Mouse (Mus musculus) embryonic facial prominence, embryonic 12.5 days (tissue): Measurements from ENCODE around the gene Sh3kbp1. TPM values are rescaled to one million over a fixed set of nuclear protein-coding genes. Genes with fewer than 3 reads are reported as not detected.
A peak's percentile ranks its signal among the peaks of the same experiment; 100 is the strongest.

Experiments used
- ATAC-seq: fragments of 200-750 bp; cut with Nextera tagmentation; 2 replicates; pipeline ENCODE4 v1.8.0; 2017; ENCODE audit not compliant: insufficient number of reproducible peaks, insufficient read depth, low FRiP score, low TSS enrichment
- H3K27ac ChIP-seq: fragments of 300-500 bp; sonication (generic); 2 replicates; pipeline ENCODE4 v1.5.1; 2016; ENCODE audit warnings: mild to moderate bottlenecking
- H3K27me3 ChIP-seq: fragments of 300-500 bp; sonication (generic); 2 replicates; pipeline ENCODE4 v1.6.1; 2016; ENCODE audit warnings: mild to moderate bottlenecking, moderate library complexity
- H3K36me3 ChIP-seq: fragments of 300-500 bp; sonication (generic); 2 replicates; pipeline ENCODE4 v1.6.1; 2016; ENCODE audit warnings: mild to moderate bottlenecking
- H3K4me1 ChIP-seq: fragments of 300-500 bp; sonication (generic); 2 replicates; pipeline ENCODE4 v1.6.1; 2016
- H3K4me2 ChIP-seq: fragments of 300-500 bp; sonication (generic); replicated peaks from 2 replicates; pipeline ENCODE4 v1.6.1; 2016; ENCODE audit warnings: mild to moderate bottlenecking, moderate library complexity
- H3K4me3 ChIP-seq: fragments of 300-500 bp; sonication (generic); 2 replicates; pipeline ENCODE4 v1.5.1; 2016; ENCODE audit warnings: mild to moderate bottlenecking
- H3K9ac ChIP-seq: fragments of 300-500 bp; sonication (generic); 2 replicates; pipeline ENCODE4 v1.6.1; 2016; ENCODE audit warnings: mild to moderate bottlenecking, moderate library complexity
- H3K9me3 ChIP-seq: fragments of 300-500 bp; sonication (generic); 2 replicates; pipeline ENCODE4 v1.6.1; 2016; ENCODE audit warnings: mild to moderate bottlenecking, moderate library complexity
- WGBS: fragments of 180-500 bp; shearing (Covaris S2); methylation state at CpG from one replicate; pipeline ENCODE4 v1.1.7; 2016; 5-methylcytosine and 5-hydroxymethylcytosine counted together
- polyA plus RNA-seq: library from polyadenylated mRNA; unstranded; fragments of >200 nt; fragmentation: Nextera tagmentation; extraction: Ambion mirVana; gene quantifications from 2 replicates; pipeline ENCODE4 v1.2.1, GENCODE M21; 2016

Sh3kbp1 gene
- polyA plus RNA-seq, 1 experiment from 2014 or later, result 39.9 TPM

DNA sequence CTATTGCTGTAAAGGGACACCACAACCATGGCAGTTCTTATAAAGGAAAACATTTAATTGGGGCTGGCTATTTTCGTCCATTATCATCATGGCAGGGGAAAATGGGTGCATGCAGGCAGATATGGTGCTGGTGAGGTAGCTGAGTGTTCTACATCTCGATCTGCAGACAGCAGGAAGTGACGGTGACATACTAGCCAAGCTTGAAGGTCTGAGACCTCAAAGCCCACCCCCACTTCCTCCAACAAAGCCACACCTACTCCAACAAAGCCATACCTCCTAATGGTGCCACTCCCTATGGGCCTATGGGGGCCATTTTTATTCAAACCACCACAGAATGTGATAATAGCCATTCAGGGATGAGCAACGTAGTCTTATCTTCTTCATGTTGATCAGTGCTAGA lies 59.8 kb downstream of the Sh3kbp1 start:
- H3K9ac ChIP-seq, result no peak overlapping the region
- WGBS, result 78% methylated on average over 4 of the region's 4 CpGs
- peaks cover 3% of the 10 kb centered on the region; the same call in 1 of the 2 replicates for H3K27me3 ChIP-seq
- no peak for ATAC-seq
- H3K27ac ChIP-seq, result no peak overlapping the region
- H3K36me3 ChIP-seq, result no peaks in the 10 kb centered on the region
- no peaks in the 10 kb centered on the region for H3K9me3 ChIP-seq
- no peak overlapping the region for H3K4me3 ChIP-seq
- no peak overlapping the region for H3K4me2 ChIP-seq
- no peaks in the 10 kb centered on the region for H3K4me1 ChIP-seq

DNA sequence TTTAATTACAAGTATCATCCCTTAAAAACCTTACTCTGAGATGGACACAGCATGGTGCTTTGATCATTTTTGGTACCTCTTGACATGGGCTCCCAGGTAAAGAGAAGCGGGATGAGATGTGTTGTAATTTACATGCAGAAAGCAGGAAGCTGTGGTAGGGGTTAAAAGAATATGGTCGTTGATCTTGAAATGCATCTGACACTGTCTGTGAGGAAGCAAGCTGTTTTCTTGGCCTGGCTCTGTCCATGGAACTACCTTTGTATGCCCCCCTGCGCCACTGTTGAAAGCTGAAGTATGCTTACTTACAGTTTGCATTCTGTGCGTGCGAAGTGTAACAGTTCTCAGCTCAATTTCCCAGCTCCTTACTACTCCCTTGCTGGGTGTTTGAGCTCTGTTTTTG lies 61.6 kb downstream of the Sh3kbp1 start:
- H3K27me3 ChIP-seq, result peaks cover 3% of the 10 kb centered on the region; the same call in 1 of the 2 replicates
- 80% methylated on average over 5 of the region's 5 CpGs for WGBS
- no peak overlapping the region for H3K27ac ChIP-seq

DNA sequence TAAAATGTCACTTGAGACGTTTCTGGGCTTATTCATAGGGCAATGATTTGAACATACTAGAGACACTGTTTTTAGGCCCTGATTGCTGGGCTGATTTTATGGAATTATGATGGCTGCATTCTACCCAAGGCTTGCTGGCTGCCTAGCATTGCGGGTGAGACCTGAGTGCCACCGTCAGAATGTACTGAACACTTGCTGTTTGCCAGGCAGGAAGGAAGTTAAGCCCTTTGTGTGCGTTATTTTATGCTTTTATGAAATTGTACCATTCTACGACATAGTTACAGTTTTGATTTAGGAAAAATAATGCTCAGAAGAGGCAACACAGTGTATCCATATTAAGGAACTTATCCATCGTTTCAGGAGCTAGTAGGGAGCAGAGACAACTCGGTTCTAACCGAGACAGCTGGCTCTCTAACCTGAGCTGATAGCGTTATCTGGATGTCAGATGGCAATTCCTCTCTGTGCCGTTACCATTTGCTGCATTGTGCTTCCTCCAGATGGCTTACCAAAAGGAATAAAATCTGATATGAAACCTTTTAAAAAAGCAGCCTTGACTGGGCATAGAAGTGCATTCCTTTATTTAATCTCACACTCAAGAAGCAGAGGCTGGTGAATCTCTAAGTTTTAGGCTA lies 62.8 kb downstream of the Sh3kbp1 start:
- H3K27ac ChIP-seq, result no peak overlapping the region
- 75% methylated on average over 10 of the region's 10 CpGs for WGBS
- H3K36me3 ChIP-seq, result no peaks in the 10 kb centered on the region
- H3K4me3 ChIP-seq, result no peak overlapping the region
- H3K9ac ChIP-seq, result no peak overlapping the region
- H3K4me1 ChIP-seq, result no peaks in the 10 kb centered on the region
- H3K4me2 ChIP-seq, result no peak overlapping the region
- H3K9me3 ChIP-seq, result no peaks in the 10 kb centered on the region
- peaks cover 3% of the 10 kb centered on the region; the same call in 1 of the 2 replicates for H3K27me3 ChIP-seq
- no peak for ATAC-seq

More for the DNA sequence above, 61.6 kb downstream of the Sh3kbp1 start:
- Histone ChIP-seq H3K4me2 (no peak overlapping the region), H3K9me3 (no peaks in the 10 kb centered on the region), H3K36me3 (no peaks in the 10 kb centered on the region), H3K4me1 (no peaks in the 10 kb centered on the region), H3K9ac (no peak overlapping the region), H3K4me3 (no peak overlapping the region)
- no peak for ATAC-seq

DNA sequence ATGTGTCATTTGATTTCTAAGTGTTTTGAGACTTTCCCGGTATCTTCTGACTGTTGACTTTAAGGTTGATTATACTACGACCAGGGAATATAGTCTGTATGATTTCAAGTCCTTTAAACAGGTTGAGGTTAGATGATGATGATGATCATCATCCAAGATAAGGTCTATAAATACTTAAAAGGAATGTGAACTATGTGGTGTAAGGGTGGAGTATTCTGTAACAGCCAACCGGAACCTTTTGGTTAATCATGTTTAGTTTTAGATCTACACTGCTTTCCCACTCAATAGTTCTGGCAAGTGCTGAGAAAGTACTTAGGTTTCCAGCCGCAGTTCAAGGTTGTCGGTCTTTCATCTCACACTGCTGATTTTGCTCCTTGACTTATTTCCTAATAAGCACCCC lies 66.1 kb downstream of the Sh3kbp1 start:
- H3K9me3 ChIP-seq, result no peaks in the 10 kb centered on the region
- no peaks in the 10 kb centered on the region for H3K36me3 ChIP-seq
- ATAC-seq, result no peak
- H3K27ac ChIP-seq, result no peak overlapping the region
- H3K4me3 ChIP-seq, result no peak overlapping the region
- H3K4me2 ChIP-seq, result no peak overlapping the region
- no peak overlapping the region for H3K9ac ChIP-seq
- H3K4me1 ChIP-seq, result 0 out of 2 replicates have a peak, but pooled peaks cover 4% of the 10 kb centered on the region
- peaks cover 5% of the 10 kb centered on the region; the same call in 1 of the 2 replicates for H3K27me3 ChIP-seq
- 87% methylated on average over 5 of the region's 5 CpGs for WGBS

DNA sequence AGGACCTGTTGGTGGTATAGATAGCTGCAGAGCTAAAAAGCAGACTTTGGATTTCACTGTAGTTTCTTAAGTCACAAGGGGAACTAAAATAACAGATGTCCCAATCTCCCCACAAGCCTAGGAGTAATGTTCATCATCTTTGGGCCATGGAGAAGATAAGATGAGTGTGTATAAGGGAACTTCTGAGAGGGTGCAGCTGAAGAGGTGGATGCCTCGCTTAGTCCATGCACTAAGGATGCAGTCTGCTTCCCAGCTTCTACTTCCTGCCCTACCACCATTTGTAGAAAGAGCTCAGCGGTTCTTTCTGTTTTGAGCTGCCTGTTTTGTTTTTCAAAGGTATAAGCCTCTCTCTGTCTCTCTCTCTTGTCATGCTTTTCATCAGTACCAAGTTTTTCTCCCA lies 69.5 kb downstream of the Sh3kbp1 start:
- Histone ChIP-seq H3K9me3 (no peaks in the 10 kb centered on the region), H3K4me2 (no peak overlapping the region), H3K27ac (0 out of 2 replicates have a peak overlapping the region, but pooled peaks have one; percentile 46), H3K4me1 (0 out of 2 replicates have a peak, but pooled peaks cover 4% of the 10 kb centered on the region), H3K9ac (no peak overlapping the region), H3K4me3 (no peak overlapping the region), H3K27me3 (peaks cover 2% of the 10 kb centered on the region; the same call in 1 of the 2 replicates), H3K36me3 (no peaks in the 10 kb centered on the region)
- WGBS, result 36% methylated on average over 2 of the region's 2 CpGs
- no peak for ATAC-seq

- Histone ChIP-seq H3K4me2 (no peak overlapping the region), H3K36me3 (no peaks in the 10 kb centered on the region), H3K4me3 (no peak overlapping the region), H3K9ac (no peak overlapping the region), H3K4me1 (0 out of 2 replicates have a peak, but pooled peaks cover 4% of the 10 kb centered on the region), H3K27me3 (peaks cover 2% of the 10 kb centered on the region; the same call in 1 of the 2 replicates), H3K27ac (peak overlapping the region; percentile 46), H3K9me3 (no peaks in the 10 kb centered on the region)
- ATAC-seq, result peak; percentile 74
- 15% methylated on average over 4 of the region's 4 CpGs for WGBS
These were observed 70.0 kb downstream of the Sh3kbp1 start for GRCm38 (mm10) chrX:159697030-159697454.

DNA sequence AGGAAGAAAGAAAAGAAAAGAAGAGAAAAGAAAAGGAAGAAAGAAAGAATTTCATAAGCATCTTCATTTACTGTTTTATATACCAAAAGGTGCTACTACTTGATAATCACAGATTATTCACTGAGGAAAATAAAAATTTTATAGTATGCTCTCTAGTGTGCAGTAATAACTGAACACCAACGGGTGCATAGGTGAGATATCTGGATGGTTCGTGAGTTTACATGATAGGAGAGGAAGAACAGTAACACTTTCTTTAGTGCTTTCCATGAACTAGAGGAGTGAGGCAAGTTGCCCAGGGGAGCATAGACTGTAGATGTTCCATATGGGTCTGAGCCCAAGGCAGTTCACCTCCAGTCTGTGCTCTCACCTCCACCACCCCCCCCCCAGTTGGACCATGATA lies 75.8 kb downstream of the Sh3kbp1 start:
- Histone ChIP-seq H3K4me3 (no peak overlapping the region), H3K4me2 (no peak overlapping the region), H3K27me3 (no peaks in the 10 kb centered on the region; the same call in 1 of the 2 replicates), H3K9me3 (no peaks in the 10 kb centered on the region), H3K9ac (no peak overlapping the region), H3K27ac (no peak overlapping the region), H3K4me1 (no peaks in the 10 kb centered on the region), H3K36me3 (no peaks in the 10 kb centered on the region)
- no peak for ATAC-seq
- WGBS, result 74% methylated on average over 2 of the region's 2 CpGs

DNA sequence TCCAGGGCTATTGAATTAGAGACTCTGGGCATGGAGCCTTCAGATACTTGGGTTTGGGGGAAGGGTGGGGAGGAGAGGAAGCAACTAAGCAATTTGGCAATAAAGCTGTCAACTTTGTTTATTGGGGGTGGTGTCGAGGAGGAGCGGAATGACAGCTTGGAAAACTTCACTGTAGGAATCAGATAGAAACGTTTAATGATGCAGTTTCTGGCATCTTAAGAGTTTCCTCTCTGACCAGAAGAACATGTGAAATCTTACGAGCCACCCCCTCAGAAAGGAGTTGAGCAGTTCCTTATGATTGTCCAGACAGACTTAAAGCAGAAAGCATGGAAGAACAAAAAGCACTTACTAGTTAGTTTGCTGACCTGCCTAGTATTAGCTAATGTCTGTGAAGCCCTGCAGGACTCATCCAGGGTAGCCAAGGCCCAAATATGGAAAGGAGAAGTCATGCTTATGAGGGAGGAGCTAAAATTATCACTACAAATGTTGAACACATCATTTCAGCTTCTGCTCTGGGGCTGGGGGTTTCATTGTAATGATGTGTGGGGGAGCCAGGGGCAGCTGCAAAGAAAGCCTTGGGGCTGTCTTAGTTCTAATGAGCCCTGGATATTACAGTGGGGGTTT lies 77.4 kb downstream of the Sh3kbp1 start:
- Histone ChIP-seq H3K27me3 (no peaks in the 10 kb centered on the region; the same call in 1 of the 2 replicates), H3K4me2 (no peak overlapping the region)
- 64% methylated on average over 4 of the region's 4 CpGs for WGBS

DNA sequence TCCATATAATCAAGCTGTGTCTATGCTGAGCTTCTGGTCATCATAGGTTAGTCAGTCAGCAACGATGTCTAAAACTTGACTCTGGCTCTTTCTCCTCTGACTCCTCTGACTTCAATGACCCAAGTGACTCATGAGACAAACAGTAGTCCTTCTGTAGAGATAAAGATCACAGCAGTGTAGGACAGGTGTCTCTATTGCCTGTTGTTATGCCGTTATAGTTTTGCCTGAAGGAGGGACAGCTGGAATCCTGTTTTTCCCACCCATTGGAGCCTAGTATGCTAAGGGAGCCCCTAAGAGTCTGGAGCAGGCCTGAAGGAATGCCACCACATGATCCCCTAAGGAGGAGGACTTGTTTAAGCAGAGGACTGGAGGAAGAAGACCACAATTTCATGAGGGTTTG lies 78.3 kb downstream of the Sh3kbp1 start:
- H3K36me3 ChIP-seq, result no peaks in the 10 kb centered on the region
- no peaks in the 10 kb centered on the region; the same call in 1 of the 2 replicates for H3K27me3 ChIP-seq
- ATAC-seq, result no peak
- H3K4me2 ChIP-seq, result no peak overlapping the region
- WGBS, result 84% methylated on average over 2 of the region's 2 CpGs
- H3K4me1 ChIP-seq, result peaks cover 4% of the 10 kb centered on the region; the same call in 1 of the 2 replicates
- no peak overlapping the region for H3K9ac ChIP-seq
- no peaks in the 10 kb centered on the region for H3K9me3 ChIP-seq
- no peak overlapping the region for H3K27ac ChIP-seq
- no peak overlapping the region for H3K4me3 ChIP-seq

More for the DNA sequence above, 77.4 kb downstream of the Sh3kbp1 start:
- Histone ChIP-seq H3K36me3 (no peaks in the 10 kb centered on the region), H3K27ac (no peak overlapping the region), H3K9me3 (no peaks in the 10 kb centered on the region), H3K4me3 (no peak overlapping the region), H3K9ac (no peak overlapping the region), H3K4me1 (peaks cover 4% of the 10 kb centered on the region; the same call in 1 of the 2 replicates)
- no peak for ATAC-seq

DNA sequence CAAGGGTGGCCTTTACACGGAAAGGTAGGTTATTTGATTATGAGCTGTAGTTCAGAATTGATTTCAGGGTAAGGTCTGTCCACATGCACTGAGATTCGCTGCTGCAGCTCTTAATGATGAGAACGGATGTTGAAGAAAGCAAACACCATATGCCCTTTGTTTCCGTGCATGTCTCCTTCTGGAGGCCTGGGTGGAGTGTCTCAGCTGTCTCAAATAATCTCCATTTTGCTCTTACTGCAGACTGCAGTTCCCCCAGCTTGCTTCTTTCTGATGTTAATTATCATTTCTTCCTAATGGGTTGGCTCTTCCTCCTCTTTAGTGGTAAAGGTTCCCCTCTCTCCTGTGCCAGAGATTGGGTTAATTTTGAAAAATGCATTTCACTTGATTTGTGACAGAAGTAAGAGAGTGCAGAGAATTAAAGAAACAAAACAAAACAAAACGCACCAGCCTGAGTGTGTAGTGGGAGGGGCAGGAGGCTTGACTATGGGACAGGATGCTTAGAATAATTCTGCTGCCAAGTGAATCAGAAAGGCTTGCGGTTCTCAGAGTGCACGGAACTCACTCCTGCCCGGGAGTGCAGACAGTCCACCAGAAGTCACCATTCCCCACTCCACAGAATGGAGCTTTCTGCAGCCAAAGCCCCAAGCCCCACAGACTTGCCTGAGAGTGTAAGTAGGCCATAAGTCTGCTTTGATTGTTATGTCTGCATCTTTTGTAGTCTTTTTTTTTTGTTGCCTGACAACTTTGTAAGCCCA lies 81.2 kb downstream of the Sh3kbp1 start:
- WGBS, result 24% methylated on average over 8 of the region's 8 CpGs
- Histone ChIP-seq H3K9ac (no peak overlapping the region), H3K36me3 (no peaks in the 10 kb centered on the region), H3K4me2 (no peak overlapping the region), H3K4me3 (no peak overlapping the region), H3K4me1 (peaks cover 4% of the 10 kb centered on the region; the same call in 1 of the 2 replicates), H3K9me3 (no peaks in the 10 kb centered on the region), H3K27me3 (no peaks in the 10 kb centered on the region; the same call in 1 of the 2 replicates), H3K27ac (peak overlapping the region; percentile 17; the same call in 1 of the 2 replicates)
- no peak for ATAC-seq

DNA sequence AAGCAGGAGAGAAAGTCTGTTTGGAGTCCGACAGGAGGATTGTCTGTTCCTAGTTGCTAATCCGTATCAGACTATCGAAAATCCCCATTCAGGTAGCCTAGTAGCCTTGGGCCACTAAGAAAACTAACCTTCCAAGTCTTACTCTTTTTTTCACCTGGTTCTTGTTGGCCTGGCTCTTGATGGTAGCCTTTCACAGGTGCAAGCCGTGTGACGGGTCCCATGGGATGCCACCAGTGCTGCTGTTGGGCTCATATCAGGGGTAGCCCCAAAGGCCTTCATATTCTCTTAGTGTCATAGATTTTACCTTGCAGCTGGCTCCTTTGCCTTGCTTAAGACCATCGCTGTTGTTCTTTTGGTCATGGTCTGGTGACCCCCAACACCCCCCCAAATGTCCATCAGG lies 82.2 kb downstream of the Sh3kbp1 start:
- H3K4me2 ChIP-seq, result no peak overlapping the region
- WGBS, result 86% methylated on average over 6 of the region's 6 CpGs

More for the DNA sequence above, 82.2 kb downstream of the Sh3kbp1 start:
- H3K27me3 ChIP-seq, result no peaks in the 10 kb centered on the region; the same call in 1 of the 2 replicates
- peaks cover 4% of the 10 kb centered on the region; the same call in 1 of the 2 replicates for H3K4me1 ChIP-seq
- ATAC-seq, result no peak
- no peak overlapping the region for H3K9ac ChIP-seq
- no peak overlapping the region for H3K4me3 ChIP-seq
- H3K36me3 ChIP-seq, result no peaks in the 10 kb centered on the region
- H3K27ac ChIP-seq, result no peak overlapping the region
- H3K9me3 ChIP-seq, result no peaks in the 10 kb centered on the region
